Mouse (Mus musculus): ENCODE measurements around the gene Bicdl1. TPM values are rescaled to one million over a fixed set of nuclear protein-coding genes. Genes with fewer than 3 reads are reported as not detected.

Gene Bicdl1
- polyA plus RNA-seq, 1 experiment: 143 TPM

- DNase-seq: no peak
- H3K4me1 ChIP-seq (replicated peaks; ENCODE audit: control insufficient read depth, insufficient read depth, low read length): peaks cover 6% of the 10 kb centered on the region
- H3K36me3 ChIP-seq (ENCODE audit: control insufficient read depth, insufficient read depth, low read length): peaks cover 14% of the 10 kb centered on the region
- no peak overlapping the region for H3K4me3 ChIP-seq (ENCODE audit: control insufficient read depth, insufficient read depth, low read length)
- H3K27ac ChIP-seq (ENCODE audit: control insufficient read depth, insufficient read depth, low read length): no peak overlapping the region
- 85% methylated on average over 2 of the region's 2 CpGs for WGBS
- TF ChIP-seq CTCF (IDR thresholded peaks at IDR 0.05; ENCODE audit: borderline replicate concordance, control insufficient read depth, extremely low read depth, insufficient read depth, low read length, poor library complexity) (no peak), POLR2A (IDR thresholded peaks at IDR 0.05; ENCODE audit: control insufficient read depth, extremely low read depth, insufficient read depth, low read length, poor library complexity) (no peak)
- no peaks in the 10 kb centered on the region for H3K27me3 ChIP-seq (ENCODE audit: control insufficient read depth, insufficient read depth, low read length)
Measured at GRCm38 (mm10) chr5:115670406-115670805, 61.0 kb downstream of the Bicdl1 start.

- H3K4me3 ChIP-seq (ENCODE audit: control insufficient read depth, insufficient read depth, low read length): no peak overlapping the region
- WGBS: 97% methylated on average over 11 of the region's 11 CpGs
- DNase-seq: no peak
Measured at GRCm38 (mm10) chr5:115669974-115670373, 61.4 kb downstream of the Bicdl1 start.

GRCm38 (mm10) chr5:115668986-115669385 is 62.4 kb downstream of the Bicdl1 start:
- TF ChIP-seq CTCF (IDR thresholded peaks at IDR 0.05; ENCODE audit: borderline replicate concordance, control insufficient read depth, extremely low read depth, insufficient read depth, low read length, poor library complexity): no peak
- 94% methylated on average over 12 of the region's 12 CpGs for WGBS
- H3K36me3 ChIP-seq (ENCODE audit: control insufficient read depth, insufficient read depth, low read length): peaks cover 14% of the 10 kb centered on the region
- no peaks in the 10 kb centered on the region for H3K4me1 ChIP-seq (replicated peaks; ENCODE audit: control insufficient read depth, insufficient read depth, low read length)
- H3K27me3 ChIP-seq (ENCODE audit: control insufficient read depth, insufficient read depth, low read length): no peaks in the 10 kb centered on the region
- no peak overlapping the region for H3K4me3 ChIP-seq (ENCODE audit: control insufficient read depth, insufficient read depth, low read length)
- DNase-seq: no peak
- H3K27ac ChIP-seq (ENCODE audit: control insufficient read depth, insufficient read depth, low read length): no peak overlapping the region

More at GRCm38 (mm10) chr5:115669974-115670373, 61.4 kb downstream of the Bicdl1 start:
- H3K27me3 ChIP-seq (ENCODE audit: control insufficient read depth, insufficient read depth, low read length): no peaks in the 10 kb centered on the region
- peaks cover 5% of the 10 kb centered on the region for H3K4me1 ChIP-seq (replicated peaks; ENCODE audit: control insufficient read depth, insufficient read depth, low read length)
- TF ChIP-seq POLR2A (IDR thresholded peaks at IDR 0.05; ENCODE audit: control insufficient read depth, extremely low read depth, insufficient read depth, low read length, poor library complexity): no peak
- no peak for TF ChIP-seq CTCF (IDR thresholded peaks at IDR 0.05; ENCODE audit: borderline replicate concordance, control insufficient read depth, extremely low read depth, insufficient read depth, low read length, poor library complexity)
- H3K36me3 ChIP-seq (ENCODE audit: control insufficient read depth, insufficient read depth, low read length): peaks cover 14% of the 10 kb centered on the region
- H3K27ac ChIP-seq (ENCODE audit: control insufficient read depth, insufficient read depth, low read length): no peak overlapping the region

- WGBS: 92% methylated on average over 7 of the region's 7 CpGs
- no peak for DNase-seq
- Histone ChIP-seq H3K36me3 (ENCODE audit: control insufficient read depth, insufficient read depth, low read length) (peaks cover 14% of the 10 kb centered on the region), H3K27ac (ENCODE audit: control insufficient read depth, insufficient read depth, low read length) (no peak overlapping the region), H3K4me3 (ENCODE audit: control insufficient read depth, insufficient read depth, low read length) (no peak overlapping the region), H3K27me3 (ENCODE audit: control insufficient read depth, insufficient read depth, low read length) (no peaks in the 10 kb centered on the region), H3K4me1 (replicated peaks; ENCODE audit: control insufficient read depth, insufficient read depth, low read length) (no peaks in the 10 kb centered on the region)
- no peak for TF ChIP-seq POLR2A (IDR thresholded peaks at IDR 0.05; ENCODE audit: control insufficient read depth, extremely low read depth, insufficient read depth, low read length, poor library complexity)
- no peak for TF ChIP-seq CTCF (IDR thresholded peaks at IDR 0.05; ENCODE audit: borderline replicate concordance, control insufficient read depth, extremely low read depth, insufficient read depth, low read length, poor library complexity)
Measured at GRCm38 (mm10) chr5:115667894-115668293, 63.5 kb downstream of the Bicdl1 start.

GRCm38 (mm10) chr5:115667210-115667609 is 64.2 kb downstream of the Bicdl1 start:
- peaks cover 14% of the 10 kb centered on the region for H3K36me3 ChIP-seq (ENCODE audit: control insufficient read depth, insufficient read depth, low read length)
- TF ChIP-seq CTCF (IDR thresholded peaks at IDR 0.05; ENCODE audit: borderline replicate concordance, control insufficient read depth, extremely low read depth, insufficient read depth, low read length, poor library complexity) (no peak), POLR2A (IDR thresholded peaks at IDR 0.05; ENCODE audit: control insufficient read depth, extremely low read depth, insufficient read depth, low read length, poor library complexity) (no peak)
- H3K4me3 ChIP-seq (ENCODE audit: control insufficient read depth, insufficient read depth, low read length): no peak overlapping the region
- no peak for DNase-seq
- no peaks in the 10 kb centered on the region for H3K27me3 ChIP-seq (ENCODE audit: control insufficient read depth, insufficient read depth, low read length)
- H3K27ac ChIP-seq (ENCODE audit: control insufficient read depth, insufficient read depth, low read length): no peak overlapping the region
- WGBS: 95% methylated on average over 8 of the region's 8 CpGs
- no peaks in the 10 kb centered on the region for H3K4me1 ChIP-seq (replicated peaks; ENCODE audit: control insufficient read depth, insufficient read depth, low read length)

GRCm38 (mm10) chr5:115666366-115667065 is 64.9 kb downstream of the Bicdl1 start:
- Histone ChIP-seq H3K4me3 (ENCODE audit: control insufficient read depth, insufficient read depth, low read length) (no peak overlapping the region), H3K4me1 (replicated peaks; ENCODE audit: control insufficient read depth, insufficient read depth, low read length) (no peaks in the 10 kb centered on the region), H3K27ac (ENCODE audit: control insufficient read depth, insufficient read depth, low read length) (no peak overlapping the region), H3K36me3 (ENCODE audit: control insufficient read depth, insufficient read depth, low read length) (peaks cover 20% of the 10 kb centered on the region), H3K27me3 (ENCODE audit: control insufficient read depth, insufficient read depth, low read length) (no peaks in the 10 kb centered on the region)
- TF ChIP-seq POLR2A (IDR thresholded peaks at IDR 0.05; ENCODE audit: control insufficient read depth, extremely low read depth, insufficient read depth, low read length, poor library complexity): no peak
- no peak for TF ChIP-seq CTCF (IDR thresholded peaks at IDR 0.05; ENCODE audit: borderline replicate concordance, control insufficient read depth, extremely low read depth, insufficient read depth, low read length, poor library complexity)
- DNase-seq: no peak
- WGBS: 93% methylated on average over 8 of the region's 8 CpGs

Data from thymus, adult 2 months (tissue).